Mouse (Mus musculus) lung, postnatal 0 days (tissue): ENCODE measurements around the gene Csrnp1.

Experiments used
- CTCF ChIP-seq: IDR thresholded peaks from 2 replicates; pipeline ENCODE4 v1.5.1; 2016; ENCODE audit warnings: antibody characterized with exemption, mild to moderate bottlenecking
- EP300 ChIP-seq: IDR thresholded peaks from 2 replicates; pipeline ENCODE4 v1.6.1; 2016; ENCODE audit warnings: antibody characterized with exemption, mild to moderate bottlenecking, control low read depth

GRCm38 (mm10) chr9:119981183-119982179, 3.0 kb downstream of the Csrnp1 start:
- TF ChIP-seq CTCF, result peak; percentile 18; the same call in 1 of the 2 replicates
- peak; percentile 53 for TF ChIP-seq EP300
